Mouse (Mus musculus) thymus, postnatal 4 days (tissue): Measurements from ENCODE around the gene Vmn1r195.
"Not testable (repeated sequence)": the region's sequence is repeated elsewhere in the genome, so short reads cannot be mapped to it uniquely, and the experiment has no call there.

Experiments used
- DNase-seq: peaks from one replicate; pipeline ENCODE4 v3.0.0; 2021

Gene Vmn1r195

GRCm38 (mm10) chr13:22270222-22270621 is at the start of gene Vmn1r195:
Gene Vmn1r195, plus strand, starts transcription at chr13:22270522.
- not testable (repeated sequence) for DNase-seq

- not testable (repeated sequence) for DNase-seq
Measured at GRCm38 (mm10) chr13:22223060-22223459, 47.3 kb upstream of the Vmn1r195 start, which contains the start of gene Vmn1r193. Gene Vmn1r193, minus strand, starts transcription at chr13:22223160.

GRCm38 (mm10) chr13:22243915-22244314 is 26.4 kb upstream of the Vmn1r195 start, which contains the start of gene Vmn1r194:
Gene Vmn1r194, plus strand, starts transcription at chr13:22244215.
- DNase-seq = no peak

DNA sequence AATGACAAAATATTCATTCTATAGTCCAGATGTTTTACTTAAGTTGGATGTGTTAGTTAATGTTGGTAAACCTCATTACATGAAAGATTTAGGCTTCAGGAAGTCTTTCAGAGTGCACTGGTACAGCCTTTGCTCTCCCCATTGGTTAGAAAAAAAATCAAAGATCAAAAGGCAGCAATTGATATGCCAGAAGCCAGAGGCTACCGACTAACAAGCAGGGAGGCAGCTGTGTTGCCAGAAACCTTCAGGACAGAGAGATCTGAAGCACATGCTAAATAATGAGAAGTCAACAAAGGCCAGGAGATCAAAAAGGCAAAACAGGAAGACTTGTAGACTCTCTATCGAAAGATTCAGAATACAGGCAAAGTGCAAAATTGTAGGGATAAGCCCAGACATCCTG is 1.4 kb downstream of the Vmn1r195 start:
- DNase-seq = no peak

GRCm38 (mm10) chr13:22284578-22284977 is 14.3 kb downstream of the Vmn1r195 start:
- no peak for DNase-seq

DNA sequence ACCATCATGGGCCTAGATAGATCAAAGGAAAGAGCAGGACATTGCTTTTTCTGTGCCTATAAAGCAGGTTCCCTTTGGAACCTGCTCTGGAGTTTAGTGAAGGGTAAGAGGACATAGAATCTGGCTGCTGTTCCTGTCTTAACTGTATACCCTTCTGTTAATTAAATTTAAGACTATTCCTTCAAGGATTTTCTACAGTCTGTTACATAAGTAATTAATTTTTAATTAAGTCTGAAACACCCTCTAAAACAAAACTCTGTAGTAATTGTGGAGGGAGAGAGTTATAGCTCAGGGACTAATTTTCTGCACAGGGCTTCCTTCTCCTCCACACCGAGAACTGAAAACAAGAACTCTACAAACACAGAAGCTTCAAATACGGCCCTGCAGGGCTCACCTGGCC is 19.3 kb downstream of the Vmn1r195 start, which contains the start of gene Vmn1r196:
TSS of gene Vmn1r196 (plus strand) at position 301 of the 400 bp plus-strand sequence.
- no peak for DNase-seq

DNA sequence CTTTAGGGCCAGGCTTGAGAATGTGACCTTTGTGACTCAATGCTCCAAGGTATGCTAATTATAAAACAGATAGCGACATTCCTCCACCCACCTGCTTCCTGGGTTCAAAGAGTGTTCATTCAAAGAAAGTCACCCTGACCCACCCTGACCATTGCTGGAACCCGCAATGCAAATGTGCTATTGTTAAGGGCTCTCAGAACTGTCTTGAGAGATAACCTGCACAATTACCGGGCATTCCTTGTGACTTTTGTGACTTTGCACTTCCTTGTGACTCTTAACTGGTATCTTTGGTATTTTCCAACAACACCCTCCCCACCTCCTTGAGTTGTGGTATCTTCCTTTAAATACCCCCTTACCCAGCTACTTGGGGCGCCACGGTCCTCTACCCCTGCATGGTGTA is 37.8 kb downstream of the Vmn1r195 start:
- DNase-seq = not testable (repeated sequence)

- no peak for DNase-seq
Measured at GRCm38 (mm10) chr13:22315361-22315760, 45.0 kb downstream of the Vmn1r195 start.

DNA sequence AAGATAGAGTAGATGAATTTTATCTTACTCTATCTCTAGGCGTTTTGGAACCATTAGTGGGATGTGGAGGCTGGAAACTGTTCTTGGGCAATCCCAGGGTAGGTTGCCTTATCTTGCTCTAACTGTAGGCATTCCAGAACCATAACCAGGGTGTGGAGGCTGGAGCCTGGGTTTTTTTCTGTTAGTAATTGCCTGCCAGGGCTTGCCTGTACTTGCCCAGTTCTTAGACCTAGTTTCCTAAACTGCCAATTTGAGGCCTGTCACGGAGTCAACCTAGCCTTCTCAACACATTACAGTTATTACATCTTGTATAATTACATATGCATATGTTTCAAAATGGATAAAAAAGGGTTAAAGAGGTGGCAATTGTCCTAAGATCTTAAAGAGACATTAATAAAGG is 47.0 kb downstream of the Vmn1r195 start:
- DNase-seq = no peak

GRCm38 (mm10) chr13:22320091-22320490 is 49.8 kb downstream of the Vmn1r195 start:
- no peak for DNase-seq

- no peak for DNase-seq
Measured at GRCm38 (mm10) chr13:22324289-22324688, 54.0 kb downstream of the Vmn1r195 start, which contains the start of gene Vmn1r197. Gene Vmn1r197, plus strand, starts transcription at chr13:22324589.
